Mouse (Mus musculus): ENCODE data around the gene Syne1.

GRCm38 (mm10) chr10:5312437-5312836, 238.8 kb downstream of the Syne1 start:
- TF ChIP-seq CTCF (IDR thresholded peaks at IDR 0.05; ENCODE audit: low read depth) (no peak), EP300 (optimal IDR thresholded peaks at IDR 0.05) (no peak)
